Mouse (Mus musculus) stomach, embryonic 16.5 days (tissue): ENCODE measurements around the gene Cyp2j12. TPM values are rescaled to one million over a fixed set of nuclear protein-coding genes. Genes with fewer than 3 reads are reported as not detected.
"Not testable (repeated sequence)": the region's sequence is repeated elsewhere in the genome, so short reads cannot be mapped to it uniquely, and the experiment has no call there.

ENCODE experiments used
- ATAC-seq: fragments of 200-750 bp; cut with Nextera tagmentation; 2 replicates; pipeline ENCODE4 v1.8.0; 2017; ENCODE audit warnings: moderate number of reproducible peaks, moderate TSS enrichment; ENCODE audit not compliant: insufficient read depth, low FRiP score
- H3K27ac ChIP-seq: fragments of 300-500 bp; sonication (generic); 2 replicates; pipeline ENCODE4 v1.5.1; 2014; ENCODE audit warnings: low read length
- H3K27me3 ChIP-seq: fragments of 300-500 bp; sonication (generic); 2 replicates; pipeline ENCODE4 v1.6.1; 2014; ENCODE audit warnings: low read length, control low read depth, mixed read lengths; ENCODE audit not compliant: control insufficient read depth, insufficient read depth
- H3K36me3 ChIP-seq: fragments of 300-500 bp; sonication (generic); 2 replicates; pipeline ENCODE4 v1.6.1; 2014; ENCODE audit warnings: low read length; ENCODE audit not compliant: control insufficient read depth, insufficient read depth
- H3K4me1 ChIP-seq: fragments of 300-500 bp; sonication (generic); 2 replicates; pipeline ENCODE4 v1.6.1; 2014; ENCODE audit warnings: low read length, control low read depth, mixed read lengths; ENCODE audit not compliant: control insufficient read depth, insufficient read depth
- H3K4me2 ChIP-seq: fragments of 300-500 bp; sonication (generic); 2 replicates; pipeline ENCODE4 v1.6.1; 2014; ENCODE audit warnings: low read depth, low read length, mixed read lengths
- H3K4me3 ChIP-seq: fragments of 300-500 bp; sonication (generic); replicated peaks from 2 replicates; pipeline ENCODE4 v1.5.1; 2014; ENCODE audit warnings: mild to moderate bottlenecking, low read length
- H3K9ac ChIP-seq: fragments of 300-500 bp; sonication (generic); 2 replicates; pipeline ENCODE4 v1.6.1; 2014; ENCODE audit warnings: low read length
- H3K9me3 ChIP-seq: fragments of 300-500 bp; sonication (generic); replicated peaks from 2 replicates; pipeline ENCODE4 v1.6.1; 2016; ENCODE audit warnings: low read length, control low read depth; ENCODE audit not compliant: control insufficient read depth
- WGBS: fragments of 180-500 bp; shearing (Covaris S2); extraction: QIAGEN DNeasy Blood & Tissue Kit; methylation state at CpG from one replicate; pipeline ENCODE4 v1.1.7; 2014; 5-methylcytosine and 5-hydroxymethylcytosine counted together
- polyA plus RNA-seq: library from polyadenylated mRNA; unstranded; fragments of >200 nt; fragmentation: Nextera tagmentation; extraction: Ambion mirVana; gene quantifications from 2 replicates; pipeline ENCODE4 v1.2.1, GENCODE M21; 2015

Cyp2j12 gene
- polyA plus RNA-seq, 1 experiment from 2014 or later: not detected

DNA sequence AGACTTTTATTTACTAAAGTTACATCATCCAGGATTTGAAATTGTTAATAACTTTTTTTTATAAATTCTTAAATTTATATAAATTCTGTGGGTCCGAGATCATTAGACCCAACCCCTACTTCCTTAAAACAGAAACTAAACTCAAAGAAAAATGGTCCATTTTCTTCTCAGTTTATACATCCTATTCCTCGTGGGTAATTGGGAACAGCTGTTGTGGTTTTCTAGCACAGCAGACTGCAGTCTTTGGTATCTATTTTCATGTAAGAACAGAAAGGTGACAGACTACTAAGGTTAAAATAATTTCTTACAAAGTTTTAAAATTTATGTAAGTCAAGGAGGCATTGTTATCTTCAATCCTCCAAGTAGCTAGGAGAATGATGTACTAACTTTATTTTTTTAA, 44.1 kb downstream of the Cyp2j12 start:
- H3K27me3 ChIP-seq: no peaks in the 10 kb centered on the region
- H3K36me3 ChIP-seq: no peaks in the 10 kb centered on the region
- no peak overlapping the region for H3K9ac ChIP-seq
- no peaks in the 10 kb centered on the region for H3K9me3 ChIP-seq
- no peak overlapping the region for H3K4me2 ChIP-seq
- H3K4me3 ChIP-seq: no peak overlapping the region
- no peak overlapping the region for H3K27ac ChIP-seq
- no peaks in the 10 kb centered on the region for H3K4me1 ChIP-seq
- 37% methylated on average over 2 of the region's 2 CpGs for WGBS
- ATAC-seq: no peak

DNA sequence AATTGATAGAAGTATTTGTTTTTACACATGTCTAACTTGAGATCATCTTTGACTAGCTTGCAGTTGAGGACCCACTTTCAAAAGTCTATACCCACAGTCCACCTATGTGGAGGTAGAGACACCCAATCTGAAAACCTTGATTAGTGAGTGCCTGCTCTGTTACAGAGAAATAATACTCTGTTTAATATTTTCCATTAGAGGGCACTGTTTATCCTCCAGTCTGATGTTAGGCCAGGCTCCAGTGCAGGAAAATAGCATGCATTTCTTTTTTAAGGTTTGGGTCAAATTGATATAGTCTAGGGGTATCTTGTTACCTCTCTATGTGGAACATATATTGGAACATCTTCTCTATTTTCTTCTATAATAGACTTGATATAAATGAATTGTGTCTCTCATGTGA, 49.1 kb downstream of the Cyp2j12 start:
- no peaks in the 10 kb centered on the region for H3K4me1 ChIP-seq
- no peaks in the 10 kb centered on the region for H3K36me3 ChIP-seq
- no peak for ATAC-seq
- H3K4me3 ChIP-seq: no peak overlapping the region
- no peak overlapping the region for H3K9ac ChIP-seq
- no peak overlapping the region for H3K4me2 ChIP-seq
- H3K27me3 ChIP-seq: no peaks in the 10 kb centered on the region
- no peaks in the 10 kb centered on the region for H3K9me3 ChIP-seq
- no peak overlapping the region for H3K27ac ChIP-seq

DNA sequence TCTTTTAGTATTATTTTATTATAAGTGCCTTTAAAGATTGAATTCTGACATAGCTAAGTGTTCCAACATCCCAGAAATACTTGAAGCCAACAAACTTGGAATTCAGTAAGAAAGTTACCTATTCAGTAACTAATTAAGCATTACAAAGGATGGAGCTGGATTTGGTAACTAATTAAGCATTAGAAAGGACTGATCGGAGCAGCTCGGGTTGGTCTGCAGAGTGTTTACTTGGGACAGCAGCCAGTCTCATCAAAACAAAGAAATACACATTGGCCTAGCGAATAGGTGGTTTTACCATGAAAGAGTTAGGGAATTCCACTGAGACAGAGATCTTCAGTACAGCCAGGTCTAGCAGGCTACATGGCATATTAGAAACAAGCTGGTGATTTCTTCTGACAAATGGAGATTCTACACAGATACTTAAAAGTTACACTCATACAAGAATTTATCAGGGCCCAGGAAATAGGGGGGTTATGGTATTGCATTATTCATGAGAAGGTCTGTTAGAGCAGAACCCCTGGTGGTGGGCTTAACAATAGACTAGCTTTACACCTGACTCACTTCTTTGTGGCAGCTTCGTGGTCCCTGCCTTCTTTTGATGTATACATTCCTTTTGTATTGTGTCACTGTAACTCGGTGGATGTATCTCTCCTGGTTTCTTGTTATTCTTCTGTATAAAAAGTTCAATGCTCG, 51.5 kb downstream of the Cyp2j12 start:
- not testable (repeated sequence) for ATAC-seq, H3K9ac ChIP-seq
- 60% methylated on average over 6 of the region's 6 CpGs for WGBS

DNA sequence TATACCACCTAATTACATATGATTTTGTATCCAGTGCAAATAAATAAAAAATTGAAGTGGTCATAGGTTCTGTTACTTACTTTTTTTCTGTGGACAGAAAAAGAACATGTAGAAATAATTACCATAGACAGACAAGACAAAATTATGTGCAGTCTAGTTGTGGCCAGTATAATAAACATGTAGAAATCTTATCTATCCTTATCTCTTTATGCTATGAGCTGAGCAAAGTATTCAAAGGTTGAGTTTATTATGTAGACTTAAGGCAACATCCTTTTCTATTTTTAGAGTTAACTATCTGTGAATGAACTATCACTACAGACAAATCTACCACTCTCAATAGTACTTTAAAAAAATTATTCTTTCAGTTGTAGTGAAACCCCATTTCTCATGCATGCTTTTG, 62.6 kb downstream of the Cyp2j12 start:
- ATAC-seq: no peak
- no peak overlapping the region for H3K27ac ChIP-seq

More for the DNA sequence above, 51.5 kb downstream of the Cyp2j12 start:
- not testable (repeated sequence) for H3K4me2 ChIP-seq, H3K27me3 ChIP-seq, H3K36me3 ChIP-seq, H3K4me1 ChIP-seq, H3K4me3 ChIP-seq, H3K9me3 ChIP-seq, H3K27ac ChIP-seq

DNA sequence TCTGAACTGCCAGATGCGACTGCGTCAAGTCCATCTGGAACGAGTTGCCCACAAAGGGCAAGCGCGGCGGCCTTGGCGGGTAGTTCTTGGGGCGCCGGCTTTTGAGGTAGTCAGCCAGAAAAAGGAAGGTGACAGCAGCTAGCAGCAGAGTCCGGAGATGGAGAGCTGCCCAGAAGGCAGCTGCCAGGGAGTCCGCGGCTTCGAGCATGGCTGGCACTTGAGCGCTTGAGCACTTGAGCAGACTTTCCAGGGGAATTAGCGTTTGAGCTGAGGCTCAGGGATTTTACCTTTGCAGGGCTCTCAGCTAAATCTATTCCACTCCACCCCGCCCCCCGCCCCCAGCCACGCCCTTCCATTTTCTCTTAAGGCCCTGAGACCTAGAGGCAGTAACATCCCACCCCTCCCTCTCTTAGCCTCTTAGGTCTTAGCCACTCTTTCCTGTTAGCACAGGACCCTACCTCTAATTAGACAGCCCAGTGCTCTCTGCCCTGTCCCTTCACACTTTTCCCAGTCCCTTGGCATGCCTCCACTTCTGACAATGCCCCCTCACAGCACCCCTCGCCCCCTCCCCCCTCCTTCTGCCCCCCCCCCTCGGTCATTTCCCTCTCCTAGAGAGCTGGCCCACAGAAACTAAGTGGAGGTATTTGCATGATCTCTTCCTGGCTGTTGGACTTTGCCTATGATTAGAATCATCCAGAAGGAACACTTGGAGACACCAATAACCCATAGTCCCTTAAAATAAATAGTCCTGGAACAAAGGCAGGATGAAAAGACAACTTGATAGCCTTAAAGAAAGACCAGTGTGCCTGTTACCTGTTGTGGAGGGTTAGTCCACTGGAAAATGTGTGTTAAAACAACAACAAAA, 63.5 kb downstream of the Cyp2j12 start, which contains the start of gene Cyp2j13:
Gene Cyp2j13 (minus strand): TSS at position 286 of the 865 bp plus-strand sequence.
- no peak within 1 kb of the TSS for H3K4me3 ChIP-seq
- H3K4me1 ChIP-seq: no peaks in the 10 kb centered on the region
- no peaks in the 10 kb centered on the region for H3K9me3 ChIP-seq
- 8% methylated on average over 19 of the region's 20 CpGs for WGBS
- no peak within 1 kb of the TSS for H3K27ac ChIP-seq
- H3K36me3 ChIP-seq: no peaks in the 10 kb centered on the region
- no peak within 1 kb of the TSS for H3K9ac ChIP-seq
- no peaks in the 10 kb centered on the region for H3K27me3 ChIP-seq
- no peak for ATAC-seq
- peak within 1 kb of the TSS; percentile 37 for H3K4me2 ChIP-seq

More for the DNA sequence above, 62.6 kb downstream of the Cyp2j12 start:
- no peaks in the 10 kb centered on the region for H3K27me3 ChIP-seq
- no peaks in the 10 kb centered on the region for H3K4me1 ChIP-seq
- H3K4me3 ChIP-seq: no peak overlapping the region
- no peaks in the 10 kb centered on the region for H3K9me3 ChIP-seq
- H3K4me2 ChIP-seq: no peak overlapping the region
- H3K36me3 ChIP-seq: no peaks in the 10 kb centered on the region
- no peak overlapping the region for H3K9ac ChIP-seq

DNA sequence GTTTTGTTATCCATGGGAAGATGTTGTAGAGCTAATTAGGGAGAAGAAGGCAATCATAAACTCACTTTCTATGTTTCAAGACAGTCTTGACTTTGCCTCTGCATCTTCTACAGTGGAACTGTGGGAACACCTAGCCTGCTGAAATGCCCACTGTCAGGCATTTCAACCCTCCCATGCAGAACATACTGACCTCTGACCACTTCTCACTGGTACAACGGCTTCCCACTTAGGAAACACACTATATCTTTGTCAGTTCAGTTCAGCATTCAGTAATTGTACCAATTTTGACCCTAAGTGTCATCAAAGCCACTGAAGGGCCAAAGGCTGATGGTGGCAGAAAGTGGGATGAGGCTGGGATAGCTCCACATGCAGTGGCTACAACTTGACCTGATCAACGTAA, 78.9 kb downstream of the Cyp2j12 start:
- WGBS: 73% methylated on average over 2 of the region's 2 CpGs
- ATAC-seq: no peak
- H3K27me3 ChIP-seq: no peaks in the 10 kb centered on the region
- H3K36me3 ChIP-seq: no peaks in the 10 kb centered on the region
- no peak overlapping the region for H3K27ac ChIP-seq
- no peaks in the 10 kb centered on the region for H3K9me3 ChIP-seq
- H3K4me2 ChIP-seq: no peak overlapping the region
- H3K4me3 ChIP-seq: no peak overlapping the region
- no peak overlapping the region for H3K9ac ChIP-seq
- no peaks in the 10 kb centered on the region for H3K4me1 ChIP-seq

DNA sequence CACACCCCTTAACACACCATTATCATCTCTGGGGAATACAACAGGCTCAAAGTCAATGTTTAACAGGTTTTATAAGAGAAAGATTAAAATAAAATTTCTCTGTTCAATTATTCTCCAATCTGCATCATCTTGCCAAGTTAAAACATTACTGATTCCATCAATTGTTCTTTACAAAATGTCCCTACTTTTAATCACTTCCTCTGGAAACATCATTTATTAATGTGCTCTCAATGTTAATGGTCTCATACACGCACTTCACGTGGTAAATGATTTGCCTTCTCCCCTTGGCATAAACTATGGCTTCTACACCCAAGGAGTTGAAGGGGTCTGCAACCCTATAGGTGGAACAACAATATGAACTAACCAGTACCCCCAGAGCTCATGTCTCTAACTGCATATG, 80.8 kb downstream of the Cyp2j12 start:
- no peaks in the 10 kb centered on the region for H3K27me3 ChIP-seq
- no peaks in the 10 kb centered on the region for H3K36me3 ChIP-seq
- no peak overlapping the region for H3K4me2 ChIP-seq
- no peaks in the 10 kb centered on the region for H3K4me1 ChIP-seq
- no peak overlapping the region for H3K4me3 ChIP-seq
- H3K9ac ChIP-seq: no peak overlapping the region
- ATAC-seq: no peak
- H3K9me3 ChIP-seq: no peaks in the 10 kb centered on the region
- 90% methylated on average over 2 of the region's 2 CpGs for whole genome bisulfite sequencing
- no peak overlapping the region for H3K27ac ChIP-seq

Other genes with a start within 250 kb of the Cyp2j12 start
- gene Hook1, start 173.9 kb downstream of the Cyp2j12 start, polyA plus RNA-seq: 21.8 and 26.4 TPM in 2 replicates
- not detected in 2 replicates for gene Cyp2j13, start 63.6 kb downstream of the Cyp2j12 start, polyA plus RNA-seq
- gene Cyp2j7, start 95.5 kb upstream of the Cyp2j12 start, polyA plus RNA-seq: not detected in 2 replicates
- not detected in 2 replicates for gene Cyp2j11, start 207.5 kb upstream of the Cyp2j12 start, polyA plus RNA-seq